13 mouse cellular contexts compared by ENCODE assay signal in genomic region chr3:54672111-54672510, GRCm38 (mm10). TPM values are rescaled to one million over a fixed set of nuclear protein-coding genes. Genes with fewer than 3 reads are reported as not detected.
"Had no signal": no experiment of that assay in that cellular context is flagged by ENCODE, and none has a peak within 500 bp of the region (broad histone marks: within the 10 kb centered on the region; RNA-seq: fewer than 3 reads in every experiment).

No protein-coding gene starts in this region.

- H3K27me3 ChIP-seq: limb, embryonic 12.5 days; midbrain, embryonic 13.5 days; neural tube, embryonic 12.5 days had no signal

- H3K4me1 ChIP-seq: limb, embryonic 12.5 days; midbrain, embryonic 13.5 days; neural tube, embryonic 12.5 days had no signal

- H3K4me2 ChIP-seq: limb, embryonic 12.5 days; midbrain, embryonic 13.5 days; neural tube, embryonic 12.5 days had no signal

- H3K4me3 ChIP-seq: limb, embryonic 12.5 days; midbrain, embryonic 13.5 days; neural tube, embryonic 12.5 days had no signal

- H3K27ac ChIP-seq: limb, embryonic 12.5 days; liver, embryonic 14.5 days; midbrain, embryonic 13.5 days; neural tube, embryonic 12.5 days; stomach, postnatal 0 days had no signal

- H3K9ac ChIP-seq: limb, embryonic 12.5 days; liver, embryonic 14.5 days; midbrain, embryonic 13.5 days; neural tube, embryonic 12.5 days had no signal

- H3K9me3 ChIP-seq: limb, embryonic 12.5 days; midbrain, embryonic 13.5 days; neural tube, embryonic 12.5 days had no signal

- H3K36me3 ChIP-seq: limb, embryonic 12.5 days; midbrain, embryonic 13.5 days; neural tube, embryonic 12.5 days had no signal

RNA-seq across cellular contexts. Expression of gene Gm21958, which starts 42.0 kb away (rescaled TPM):
- total RNA-seq: layer of hippocampus, adult 18-20 months; layer of hippocampus, postnatal 36 days; left cerebral cortex, adult 8-10 months; left cerebral cortex, postnatal 25 days; liver, adult 2 months; megakaryocyte progenitor cell, adult 5-6 weeks; monocyte, adult 5-6 weeks; neutrophil, adult 5-6 weeks had no signal
- polyA plus RNA-seq: limb, embryonic 12.5 days; liver, adult 2 months; liver, embryonic 14.5 days; neural tube, embryonic 12.5 days; stomach, postnatal 0 days had no signal
